Mouse (Mus musculus): ENCODE measurements around the gene Adamtsl1.

DNA sequence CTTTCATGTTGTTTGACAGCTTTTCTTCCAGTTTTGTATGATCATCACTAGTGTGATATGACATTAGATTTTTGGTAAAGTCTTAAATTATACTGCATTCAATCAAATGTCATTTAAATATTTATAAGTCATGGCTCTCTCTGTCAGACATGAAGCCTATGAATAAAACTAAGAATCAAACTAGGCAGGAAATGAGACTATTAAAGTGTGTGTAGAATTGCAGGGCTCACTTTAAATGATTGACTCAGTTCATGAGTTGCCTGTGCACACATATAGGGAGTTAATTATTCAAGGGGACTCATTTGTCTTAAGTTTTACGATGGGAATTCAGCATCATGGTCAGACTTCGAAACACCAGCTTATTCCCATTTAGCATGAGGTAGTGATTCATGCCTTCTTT lies 71.5 kb downstream of the Adamtsl1 start:
- TF ChIP-seq CTCF (IDR thresholded peaks at IDR 0.05; ENCODE audit: low read depth, low read length) (no peak), GATA1 (IDR thresholded peaks at IDR 0.05; ENCODE audit: borderline replicate concordance, low read length) (no peak), TAL1 (conservative IDR thresholded peaks at IDR 0.05; ENCODE audit: low read depth, low read length) (no peak), POLR2AphosphoS5 (IDR thresholded peaks at IDR 0.05; ENCODE audit: insufficient replicate concordance, low read depth, low read length) (no peak), GATA2 (IDR thresholded peaks at IDR 0.05; ENCODE audit: borderline replicate concordance, low read depth, low read length) (no peak)

Data from G1E (cell line).